1 mouse cellular context compared by ENCODE assay signal in genomic region chr6:82689474-82689873, GRCm38 (mm10).
A peak's percentile ranks its signal among the peaks of the same experiment; 100 is the strongest.
TF ChIP-seq lines count a peak whose summit lies in the region.

No protein-coding gene starts in this region.

TF ChIP-seq in MEL, 35 proteins besides CTCF, POLR2A, EP300 and RAD21 (continued from another document):
- TF ChIP-seq BHLHE40 (IDR thresholded peaks at IDR 0.05; ENCODE audit: borderline replicate concordance, low read depth, low read length) = no peak
- no peak for TF ChIP-seq HCFC1 (IDR thresholded peaks at IDR 0.05; ENCODE audit: low read depth, low read length)
- 0 out of 2 replicates have a peak, but pooled peaks have one; percentile 22 for TF ChIP-seq SIN3A (IDR thresholded peaks at IDR 0.05; ENCODE audit: low read length)
- TF ChIP-seq MEF2A (IDR thresholded peaks at IDR 0.05; ENCODE audit: extremely low read depth, insufficient replicate concordance, low read depth, low read length, poor library complexity, severe bottlenecking) = peak; percentile 36; the same call in 1 of the 2 replicates
